ENCODE assay signal across 16 mouse cellular contexts in genomic region chr6:72993054-72993687, GRCm38 (mm10). TPM values are rescaled to one million over a fixed set of nuclear protein-coding genes. Genes with fewer than 3 reads are reported as not detected.
DNase-seq lines count a peak whose midpoint lies in the region; ATAC-seq and TF ChIP-seq lines count a peak whose summit lies in the region.
"Had no signal": no experiment of that assay in that cellular context is flagged by ENCODE, and none has a peak within 500 bp of the region (broad histone marks: within the 10 kb centered on the region; RNA-seq: fewer than 3 reads in every experiment).

No protein-coding gene starts in this region.

- H3K9me3 ChIP-seq in heart, embryonic 15.5 days (replicated peaks), result no peaks in the 10 kb centered on the region
- no peaks in the 10 kb centered on the region for H3K9me3 ChIP-seq in heart, embryonic 12.5 days (replicated peaks)
- no peaks in the 10 kb centered on the region for H3K9me3 ChIP-seq in intestine, postnatal 0 days (ENCODE audit: control insufficient read depth)
- no peaks in the 10 kb centered on the region for H3K9me3 ChIP-seq in stomach, postnatal 0 days (ENCODE audit: control insufficient read depth, low read length)
- H3K9me3 ChIP-seq in embryonic facial prominence, embryonic 10.5 days, result no peaks in the 10 kb centered on the region
- H3K9me3 ChIP-seq in hindbrain, embryonic 11.5 days (ENCODE audit: control insufficient read depth, low read length), result no peaks in the 10 kb centered on the region
- H3K9me3 ChIP-seq: liver, embryonic 15.5 days; midbrain, embryonic 12.5 days; neural tube, embryonic 13.5 days had no signal

- H3K9ac ChIP-seq in heart, embryonic 15.5 days, result no peak overlapping the region
- no peak overlapping the region for H3K9ac ChIP-seq in heart, embryonic 12.5 days
- no peak overlapping the region for H3K9ac ChIP-seq in intestine, postnatal 0 days (ENCODE audit: low read depth, low read length)
- H3K9ac ChIP-seq in stomach, postnatal 0 days (ENCODE audit: low read length), result no peak overlapping the region
- H3K9ac ChIP-seq in hindbrain, embryonic 11.5 days (ENCODE audit: low read depth, low read length), result no peak overlapping the region
- H3K9ac ChIP-seq: liver, embryonic 15.5 days; midbrain, embryonic 12.5 days; neural tube, embryonic 13.5 days had no signal

- no peak for TF ChIP-seq CTCF in intestine, postnatal 0 days (IDR thresholded peaks at IDR 0.05; ENCODE audit: low read depth)
- no peak for TF ChIP-seq CTCF in stomach, postnatal 0 days (IDR thresholded peaks at IDR 0.05; ENCODE audit: low read depth)

- H3K27me3 ChIP-seq in heart, embryonic 15.5 days, result no peaks in the 10 kb centered on the region
- H3K27me3 ChIP-seq in heart, embryonic 12.5 days (replicated peaks), result no peaks in the 10 kb centered on the region
- H3K27me3 ChIP-seq in intestine, postnatal 0 days (replicated peaks; ENCODE audit: control insufficient read depth, insufficient read depth, low read length), result no peaks in the 10 kb centered on the region
- no peaks in the 10 kb centered on the region for H3K27me3 ChIP-seq in stomach, postnatal 0 days (ENCODE audit: control insufficient read depth, insufficient read depth, low read length)
- H3K27me3 ChIP-seq in embryonic facial prominence, embryonic 10.5 days (replicated peaks; ENCODE audit: low read depth, poor library complexity, severe bottlenecking), result no peaks in the 10 kb centered on the region
- no peaks in the 10 kb centered on the region for H3K27me3 ChIP-seq in hindbrain, embryonic 11.5 days (ENCODE audit: control insufficient read depth, insufficient read depth, low read length)
- H3K27me3 ChIP-seq: liver, embryonic 15.5 days; midbrain, embryonic 12.5 days; neural tube, embryonic 13.5 days had no signal

- H3K27ac ChIP-seq in heart, embryonic 15.5 days, result no peak overlapping the region
- no peak overlapping the region for H3K27ac ChIP-seq in heart, embryonic 12.5 days (ENCODE audit: poor library complexity, severe bottlenecking)
- no peak overlapping the region for H3K27ac ChIP-seq in intestine, postnatal 0 days (ENCODE audit: low read depth, low read length)
- no peak overlapping the region for H3K27ac ChIP-seq in stomach, postnatal 0 days (replicated peaks)
- H3K27ac ChIP-seq in embryonic facial prominence, embryonic 10.5 days (replicated peaks), result no peak overlapping the region
- no peak overlapping the region for H3K27ac ChIP-seq in hindbrain, embryonic 11.5 days (ENCODE audit: low read depth, low read length)
- H3K27ac ChIP-seq: liver, embryonic 15.5 days; midbrain, embryonic 12.5 days; neural tube, embryonic 13.5 days had no signal

- H3K4me2 ChIP-seq in heart, embryonic 15.5 days, result no peak overlapping the region
- H3K4me2 ChIP-seq in heart, embryonic 12.5 days, result no peak overlapping the region
- peak overlapping the region; percentile 25; the same call in 1 of the 2 replicates for H3K4me2 ChIP-seq in intestine, postnatal 0 days (replicated peaks; ENCODE audit: low read depth)
- peak overlapping the region; percentile 14; the same call in 1 of the 2 replicates for H3K4me2 ChIP-seq in stomach, postnatal 0 days (replicated peaks; ENCODE audit: low read depth)
- no peak overlapping the region for H3K4me2 ChIP-seq in hindbrain, embryonic 11.5 days (replicated peaks; ENCODE audit: low read depth, low read length)
- H3K4me2 ChIP-seq: liver, embryonic 15.5 days; midbrain, embryonic 12.5 days; neural tube, embryonic 13.5 days had no signal

- 51% methylated on average over 8 of the region's 8 CpGs for WGBS in heart, embryonic 15.5 days
- 46% methylated on average over 8 of the region's 8 CpGs for WGBS in heart, embryonic 12.5 days
- 44% methylated on average over 8 of the region's 8 CpGs for WGBS in intestine, postnatal 0 days
- WGBS in stomach, postnatal 0 days, result 45% methylated on average over 8 of the region's 8 CpGs
- WGBS in embryonic facial prominence, embryonic 10.5 days, result 76% methylated on average over 8 of the region's 8 CpGs
- 75% methylated on average over 8 of the region's 8 CpGs for WGBS in hindbrain, embryonic 11.5 days

- H3K4me3 ChIP-seq in heart, embryonic 15.5 days, result no peak overlapping the region
- no peak overlapping the region for H3K4me3 ChIP-seq in heart, embryonic 12.5 days
- H3K4me3 ChIP-seq in intestine, postnatal 0 days (ENCODE audit: low read depth, low read length), result no peak overlapping the region
- H3K4me3 ChIP-seq in stomach, postnatal 0 days (ENCODE audit: low read depth, low read length), result no peak overlapping the region
- H3K4me3 ChIP-seq in embryonic facial prominence, embryonic 10.5 days, result no peak overlapping the region
- no peak overlapping the region for H3K4me3 ChIP-seq in hindbrain, embryonic 11.5 days (ENCODE audit: low read depth, low read length)
- H3K4me3 ChIP-seq: liver, embryonic 15.5 days; midbrain, embryonic 12.5 days; neural tube, embryonic 13.5 days had no signal

- TF ChIP-seq EP300 in stomach, postnatal 0 days (optimal IDR thresholded peaks at IDR 0.05), result no peak

- ATAC-seq in heart, embryonic 15.5 days (replicated peaks; ENCODE audit: insufficient number of reproducible peaks, insufficient read depth, low FRiP score, low read depth), result peak; percentile 53
- ATAC-seq in heart, embryonic 12.5 days (ENCODE audit: insufficient number of reproducible peaks, low FRiP score), result no peak
- peak; percentile 64 for ATAC-seq in intestine, postnatal 0 days
- peak; percentile 78 for ATAC-seq in stomach, postnatal 0 days (ENCODE audit: low FRiP score, low TSS enrichment)
- no peak for ATAC-seq in hindbrain, embryonic 11.5 days (ENCODE audit: low FRiP score)

- H3K36me3 ChIP-seq in heart, embryonic 15.5 days, result no peaks in the 10 kb centered on the region
- H3K36me3 ChIP-seq in heart, embryonic 12.5 days, result no peaks in the 10 kb centered on the region
- no peaks in the 10 kb centered on the region for H3K36me3 ChIP-seq in intestine, postnatal 0 days (ENCODE audit: control insufficient read depth, insufficient read depth)
- no peaks in the 10 kb centered on the region for H3K36me3 ChIP-seq in stomach, postnatal 0 days (ENCODE audit: control insufficient read depth, insufficient read depth, low read length)
- no peaks in the 10 kb centered on the region for H3K36me3 ChIP-seq in embryonic facial prominence, embryonic 10.5 days (replicated peaks)
- no peaks in the 10 kb centered on the region for H3K36me3 ChIP-seq in hindbrain, embryonic 11.5 days (ENCODE audit: control insufficient read depth, insufficient read depth, low read length)
- H3K36me3 ChIP-seq: liver, embryonic 15.5 days; midbrain, embryonic 12.5 days; neural tube, embryonic 13.5 days had no signal

- H3K4me1 ChIP-seq in heart, embryonic 15.5 days (replicated peaks), result no peaks in the 10 kb centered on the region; the same call in 1 of the 2 replicates
- peaks cover 6% of the 10 kb centered on the region for H3K4me1 ChIP-seq in heart, embryonic 12.5 days (replicated peaks)
- peaks cover 7% of the 10 kb centered on the region for H3K4me1 ChIP-seq in intestine, postnatal 0 days (replicated peaks; ENCODE audit: control insufficient read depth, insufficient read depth, low read length)
- no peaks in the 10 kb centered on the region for H3K4me1 ChIP-seq in stomach, postnatal 0 days (replicated peaks; ENCODE audit: control insufficient read depth, insufficient read depth)
- H3K4me1 ChIP-seq in embryonic facial prominence, embryonic 10.5 days, result peaks cover 6% of the 10 kb centered on the region
- H3K4me1 ChIP-seq in hindbrain, embryonic 11.5 days (replicated peaks; ENCODE audit: control insufficient read depth, insufficient read depth, low read length), result no peaks in the 10 kb centered on the region
- H3K4me1 ChIP-seq: neural tube, embryonic 13.5 days had no signal

- peak; percentile 70 to 72 for DNase-seq in CD8-positive naive resting alpha-beta T cell, adult 2 months (ENCODE audit: low read depth in 2 of 2, low spot score in 2 of 2)
- DNase-seq in stomach, postnatal 0 days (ENCODE audit: low spot score), result peak; percentile 42
- DNase-seq in embryonic facial prominence, embryonic 10.5 days (ENCODE audit: low spot score), result no peak
- no peak for DNase-seq in left cerebral cortex, adult 11 months (ENCODE audit: low spot score)
- DNase-seq in hindbrain, embryonic 11.5 days (ENCODE audit: low spot score), result no peak
- DNase-seq: adrenal gland, postnatal 14 days; cerebellum, adult 11-12 months; heart, postnatal 4 days; kidney, postnatal 14 days; right cerebral cortex, adult 18-20 months had no signal

RNA-seq across cellular contexts. Expression of gene Tmsb10, which starts 34.6 kb away (rescaled TPM):
- polyA plus RNA-seq in heart, embryonic 15.5 days (2015; fragmentation: Nextera tagmentation; extraction: Ambion mirVana), result 1,030 and 1,510 TPM in 2 replicates
- polyA plus RNA-seq in heart, embryonic 12.5 days (2016; fragmentation: Nextera tagmentation; extraction: Ambion mirVana), result 2,303 and 2,375 TPM in 2 replicates
- polyA plus RNA-seq in intestine, postnatal 0 days (2015; fragmentation: Nextera tagmentation; extraction: Ambion mirVana), result 3,149 and 3,323 TPM in 2 replicates
- polyA plus RNA-seq in stomach, postnatal 0 days (2015; fragmentation: Nextera tagmentation; extraction: Ambion mirVana), result 1,323 and 1,685 TPM in 2 replicates
- 3,167 and 3,450 TPM in 2 replicates for polyA plus RNA-seq in embryonic facial prominence, embryonic 10.5 days (2016; fragmentation: Nextera tagmentation; extraction: Ambion mirVana)
- 3,882 and 4,064 TPM in 2 replicates for polyA plus RNA-seq in hindbrain, embryonic 11.5 days (2014; fragmentation: Nextera tagmentation; extraction: Ambion mirVana)

Comparison
In these comparisons a context has a peak if more than half of its experiments do, and no peak if none do; other contexts are left out.
1. ATAC-seq: peak in heart, embryonic 15.5 days (single experiment), intestine, postnatal 0 days (single experiment) and stomach, postnatal 0 days (single experiment); none in heart, embryonic 12.5 days (single experiment) and hindbrain, embryonic 11.5 days (single experiment).
2. H3K4me2 ChIP-seq: peak in intestine, postnatal 0 days (single experiment) and stomach, postnatal 0 days (single experiment); none in heart, embryonic 15.5 days (single experiment), heart, embryonic 12.5 days (single experiment) and hindbrain, embryonic 11.5 days (single experiment).
3. DNase-seq: peak in CD8-positive naive resting alpha-beta T cell, adult 2 months (2 of 2) and stomach, postnatal 0 days (single experiment); none in embryonic facial prominence, embryonic 10.5 days (single experiment), left cerebral cortex, adult 11 months (single experiment) and hindbrain, embryonic 11.5 days (single experiment).